Mouse (Mus musculus) lung, embryonic 15.5 days (tissue): ENCODE results near the gene Mmp14. TPM values are rescaled to one million over a fixed set of nuclear protein-coding genes. Genes with fewer than 3 reads are reported as not detected.

Source experiments
- ATAC-seq: fragments of 200-750 bp; cut with Nextera tagmentation; 2 replicates; pipeline ENCODE4 v1.8.0; 2017; ENCODE audit warnings: moderate number of reproducible peaks, borderline replicate concordance; ENCODE audit not compliant: low FRiP score, low TSS enrichment; ENCODE audit errors: extremely low read depth
- H3K27ac ChIP-seq: fragments of 300-500 bp; sonication (generic); 2 replicates; pipeline ENCODE4 v1.5.1; 2015; ENCODE audit warnings: moderate library complexity, mild to moderate bottlenecking, inconsistent platforms
- H3K27me3 ChIP-seq: fragments of 300-500 bp; sonication (generic); 2 replicates; pipeline ENCODE4 v1.6.1; 2015; ENCODE audit warnings: inconsistent platforms
- H3K36me3 ChIP-seq: fragments of 300-500 bp; sonication (generic); 2 replicates; pipeline ENCODE4 v1.6.1; 2015; ENCODE audit warnings: inconsistent platforms
- H3K4me1 ChIP-seq: fragments of 300-500 bp; sonication (generic); 2 replicates; pipeline ENCODE4 v1.6.1; 2015; ENCODE audit warnings: inconsistent platforms
- H3K4me2 ChIP-seq: fragments of 300-500 bp; sonication (generic); 2 replicates; pipeline ENCODE4 v1.6.1; 2015; ENCODE audit warnings: inconsistent platforms, mild to moderate bottlenecking, moderate library complexity
- H3K4me3 ChIP-seq: fragments of 300-500 bp; sonication (generic); 2 replicates; pipeline ENCODE4 v1.5.1; 2015; ENCODE audit warnings: mild to moderate bottlenecking, inconsistent platforms
- H3K9ac ChIP-seq: fragments of 300-500 bp; sonication (generic); 2 replicates; pipeline ENCODE4 v1.6.1; 2015; ENCODE audit warnings: inconsistent platforms
- H3K9me3 ChIP-seq: fragments of 300-500 bp; sonication (generic); 2 replicates; pipeline ENCODE4 v1.6.1; 2016; ENCODE audit warnings: inconsistent platforms
- WGBS: fragments of 180-500 bp; shearing (Covaris S2); methylation state at CpG from one replicate; pipeline ENCODE4 v1.1.7; 2015; 5-methylcytosine and 5-hydroxymethylcytosine counted together
- polyA plus RNA-seq: library from polyadenylated mRNA; unstranded; fragments of >200 nt; fragmentation: Nextera tagmentation; extraction: Ambion mirVana; gene quantifications from 2 replicates; pipeline ENCODE4 v1.2.1, GENCODE M21; 2015

Gene Mmp14
- polyA plus RNA-seq, 1 experiment from 2014 or later, result 182 TPM

GRCm38 (mm10) chr14:54416229-54416775 lies 15.1 kb upstream of the Mmp14 start:
- ATAC-seq, result no peak
- H3K9ac ChIP-seq, result no peak overlapping the region
- no peaks in the 10 kb centered on the region for H3K36me3 ChIP-seq
- no peaks in the 10 kb centered on the region for H3K27me3 ChIP-seq
- H3K4me2 ChIP-seq, result no peak overlapping the region
- peaks cover 40% of the 10 kb centered on the region for H3K4me1 ChIP-seq
- no peak overlapping the region for H3K4me3 ChIP-seq
- H3K27ac ChIP-seq, result peak overlapping the region; percentile 32
- 44% methylated on average over 5 of the region's 5 CpGs for WGBS
- no peaks in the 10 kb centered on the region for H3K9me3 ChIP-seq

- ATAC-seq, result no peak
- 78% methylated on average over 4 of the region's 4 CpGs for WGBS
- Histone ChIP-seq H3K4me1 (peaks cover 40% of the 10 kb centered on the region), H3K27me3 (no peaks in the 10 kb centered on the region), H3K9me3 (no peaks in the 10 kb centered on the region), H3K27ac (peak overlapping the region; percentile 32), H3K9ac (no peak overlapping the region), H3K4me3 (no peak overlapping the region), H3K4me2 (no peak overlapping the region), H3K36me3 (no peaks in the 10 kb centered on the region)
Observed at GRCm38 (mm10) chr14:54416830-54417229, 14.6 kb upstream of the Mmp14 start.

- Histone ChIP-seq H3K27me3 (no peaks in the 10 kb centered on the region), H3K36me3 (no peaks in the 10 kb centered on the region), H3K9ac (no peak within 1 kb of the TSS), H3K4me2 (peak within 1 kb of the TSS; percentile 37), H3K27ac (peak within 1 kb of the TSS; percentile 32), H3K4me1 (peaks cover 40% of the 10 kb centered on the region), H3K4me3 (0 out of 2 replicates have a peak within 1 kb of the TSS, but pooled peaks have one; percentile 14), H3K9me3 (no peaks in the 10 kb centered on the region)
- 13% methylated on average over 19 of the region's 19 CpGs for WGBS
- ATAC-seq, result peak; percentile 17; the same call in 1 of the 2 replicates
Observed at GRCm38 (mm10) chr14:54417623-54418081, 13.8 kb upstream of the Mmp14 start, which contains the start of gene Slc7a7. Slc7a7 (minus strand) TSS chr14:54417780.

GRCm38 (mm10) chr14:54421014-54421413 lies 10.4 kb upstream of the Mmp14 start:
- H3K9me3 ChIP-seq, result no peaks in the 10 kb centered on the region
- no peak overlapping the region for H3K9ac ChIP-seq
- ATAC-seq, result no peak
- no peaks in the 10 kb centered on the region for H3K27me3 ChIP-seq
- H3K36me3 ChIP-seq, result no peaks in the 10 kb centered on the region
- H3K27ac ChIP-seq, result no peak overlapping the region
- H3K4me2 ChIP-seq, result no peak overlapping the region
- peaks cover 18% of the 10 kb centered on the region for H3K4me1 ChIP-seq
- H3K4me3 ChIP-seq, result no peak overlapping the region
- WGBS, result 74% methylated on average over 2 of the region's 2 CpGs

GRCm38 (mm10) chr14:54423406-54423805 lies 8.0 kb upstream of the Mmp14 start:
- no peak overlapping the region for H3K9ac ChIP-seq
- no peak for ATAC-seq
- no peak overlapping the region for H3K4me3 ChIP-seq
- H3K36me3 ChIP-seq, result 0 out of 2 replicates have a peak, but pooled peaks cover under 1% of the 10 kb centered on the region
- H3K27ac ChIP-seq, result no peak overlapping the region
- H3K9me3 ChIP-seq, result no peaks in the 10 kb centered on the region
- WGBS, result 62% methylated on average over 5 of the region's 5 CpGs
- no peaks in the 10 kb centered on the region for H3K27me3 ChIP-seq
- H3K4me1 ChIP-seq, result peaks cover 17% of the 10 kb centered on the region
- H3K4me2 ChIP-seq, result no peak overlapping the region

- 74% methylated on average over 1 of the region's 1 CpGs for WGBS
- H3K9ac ChIP-seq, result no peak overlapping the region
- no peaks in the 10 kb centered on the region for H3K27me3 ChIP-seq
- no peak overlapping the region for H3K4me2 ChIP-seq
- H3K9me3 ChIP-seq, result no peaks in the 10 kb centered on the region
- ATAC-seq, result no peak
- H3K27ac ChIP-seq, result no peak overlapping the region
- H3K36me3 ChIP-seq, result 0 out of 2 replicates have a peak, but pooled peaks cover 4% of the 10 kb centered on the region
- H3K4me3 ChIP-seq, result no peak overlapping the region
- peaks cover 28% of the 10 kb centered on the region for H3K4me1 ChIP-seq
Observed at GRCm38 (mm10) chr14:54424634-54425033, 6.8 kb upstream of the Mmp14 start.

- H3K36me3 ChIP-seq, result 0 out of 2 replicates have a peak, but pooled peaks cover 4% of the 10 kb centered on the region
- 81% methylated on average over 1 of the region's 1 CpGs for WGBS
- H3K4me2 ChIP-seq, result no peak overlapping the region
- peaks cover 37% of the 10 kb centered on the region for H3K4me1 ChIP-seq
- no peak overlapping the region for H3K4me3 ChIP-seq
- ATAC-seq, result no peak
- no peak overlapping the region for H3K9ac ChIP-seq
- H3K27ac ChIP-seq, result no peak overlapping the region
- H3K9me3 ChIP-seq, result no peaks in the 10 kb centered on the region
- H3K27me3 ChIP-seq, result no peaks in the 10 kb centered on the region
Observed at GRCm38 (mm10) chr14:54425540-54425939, 5.9 kb upstream of the Mmp14 start.

- H3K36me3 ChIP-seq, result 0 out of 2 replicates have a peak, but pooled peaks cover 4% of the 10 kb centered on the region
- ATAC-seq, result no peak
- no peaks in the 10 kb centered on the region for H3K9me3 ChIP-seq
- peak overlapping the region; percentile 63 for H3K4me2 ChIP-seq
- H3K27me3 ChIP-seq, result no peaks in the 10 kb centered on the region
- peak overlapping the region; percentile 92 for H3K27ac ChIP-seq
- WGBS, result 32% methylated on average over 14 of the region's 14 CpGs
- peak overlapping the region; percentile 89 for H3K9ac ChIP-seq
- peak overlapping the region; percentile 85 for H3K4me3 ChIP-seq
- peaks cover 42% of the 10 kb centered on the region for H3K4me1 ChIP-seq
Observed at GRCm38 (mm10) chr14:54426003-54426688, 5.3 kb upstream of the Mmp14 start.

- peak within 1 kb of the TSS; percentile 63 for H3K4me2 ChIP-seq
- peak within 1 kb of the TSS; percentile 92 for H3K27ac ChIP-seq
- ATAC-seq, result peak; percentile 67
- under 1% methylated on average over 48 of the region's 48 CpGs for whole genome bisulfite sequencing
- H3K27me3 ChIP-seq, result no peaks in the 10 kb centered on the region
- peaks cover 42% of the 10 kb centered on the region for H3K4me1 ChIP-seq
- H3K4me3 ChIP-seq, result peak within 1 kb of the TSS; percentile 85
- no peaks in the 10 kb centered on the region for H3K9me3 ChIP-seq
- H3K9ac ChIP-seq, result peak within 1 kb of the TSS; percentile 89
- 0 out of 2 replicates have a peak, but pooled peaks cover 4% of the 10 kb centered on the region for H3K36me3 ChIP-seq
Observed at GRCm38 (mm10) chr14:54426689-54427398, 4.6 kb upstream of the Mmp14 start, which contains the start of gene Mrpl52. Mrpl52 (plus strand) TSS chr14:54426909.

GRCm38 (mm10) chr14:54427696-54428095 lies 3.7 kb upstream of the Mmp14 start:
- Histone ChIP-seq H3K9ac (0 out of 2 replicates have a peak overlapping the region, but pooled peaks have one; percentile 89), H3K4me1 (peaks cover 42% of the 10 kb centered on the region), H3K27ac (peak overlapping the region; percentile 15; the same call in 1 of the 2 replicates)

GRCm38 (mm10) chr14:54428421-54428820 lies 3.0 kb upstream of the Mmp14 start:
- Histone ChIP-seq H3K9me3 (no peaks in the 10 kb centered on the region), H3K4me3 (no peak overlapping the region), H3K4me1 (peaks cover 47% of the 10 kb centered on the region), H3K27me3 (no peaks in the 10 kb centered on the region), H3K9ac (no peak overlapping the region), H3K4me2 (no peak overlapping the region), H3K27ac (peak overlapping the region; percentile 15; the same call in 1 of the 2 replicates), H3K36me3 (0 out of 2 replicates have a peak, but pooled peaks cover 4% of the 10 kb centered on the region)
- WGBS, result 71% methylated on average over 5 of the region's 5 CpGs
- no peak for ATAC-seq

More at GRCm38 (mm10) chr14:54427696-54428095, 3.7 kb upstream of the Mmp14 start:
- ATAC-seq, result no peak
- H3K9me3 ChIP-seq, result no peaks in the 10 kb centered on the region
- no peaks in the 10 kb centered on the region for H3K27me3 ChIP-seq
- 85% methylated on average over 7 of the region's 7 CpGs for WGBS
- H3K36me3 ChIP-seq, result 0 out of 2 replicates have a peak, but pooled peaks cover 4% of the 10 kb centered on the region
- peak overlapping the region; percentile 85 for H3K4me3 ChIP-seq
- peak overlapping the region; percentile 63 for H3K4me2 ChIP-seq
